ENCODE assay signal across 1 mouse cellular context in genomic region chr14:61648685-61649504, GRCm38 (mm10).
TF ChIP-seq lines count a peak whose summit lies in the region.

No protein-coding gene starts in this region.

TF ChIP-seq in CH12.LX, 34 proteins besides CTCF, POLR2A, EP300 and RAD21 (continued from another document):
- TF ChIP-seq CHD2 (IDR thresholded peaks at IDR 0.05; ENCODE audit: low read length): peak; percentile 54; the same call in 1 of the 2 replicates
- no peak for TF ChIP-seq GABPA (IDR thresholded peaks at IDR 0.05; ENCODE audit: insufficient replicate concordance, low read depth, low read length)
- 0 out of 2 replicates have a peak, but pooled peaks have one; percentile 40 for TF ChIP-seq BHLHE40 (IDR thresholded peaks at IDR 0.05; ENCODE audit: low read depth, low read length)
- TF ChIP-seq ZNF384 (IDR thresholded peaks at IDR 0.05; ENCODE audit: low read depth, low read length): no peak
- TF ChIP-seq TBP (conservative IDR thresholded peaks at IDR 0.05; ENCODE audit: low read depth, low read length): no peak
- TF ChIP-seq SMC3 (IDR thresholded peaks at IDR 0.05; ENCODE audit: low read depth, low read length): no peak
- TF ChIP-seq MYC (IDR thresholded peaks at IDR 0.05; ENCODE audit: low read depth, low read length): no peak; the same call in 1 of the 2 replicates
- peak; percentile 81; the same call in 1 of the 2 replicates for TF ChIP-seq E2F4 (IDR thresholded peaks at IDR 0.05; ENCODE audit: insufficient replicate concordance, low read depth, low read length)
- TF ChIP-seq USF1 (IDR thresholded peaks at IDR 0.05; ENCODE audit: low read depth, low read length): no peak
- TF ChIP-seq HCFC1 (IDR thresholded peaks at IDR 0.05; ENCODE audit: low read depth, low read length): peak; percentile 72
- TF ChIP-seq JUN (IDR thresholded peaks at IDR 0.05; ENCODE audit: insufficient read depth, low read depth, low read length): no peak
- TF ChIP-seq ZKSCAN1 (IDR thresholded peaks at IDR 0.05; ENCODE audit: borderline replicate concordance, low read depth, low read length): no peak
- TF ChIP-seq MAX (IDR thresholded peaks at IDR 0.05; ENCODE audit: low read length): peak; percentile 85
- peak; percentile 71 for TF ChIP-seq MXI1 (IDR thresholded peaks at IDR 0.05; ENCODE audit: low read depth, low read length)
- TF ChIP-seq ELF1 (IDR thresholded peaks at IDR 0.05; ENCODE audit: low read depth, low read length): peak; percentile 85
- TF ChIP-seq KAT2A (IDR thresholded peaks at IDR 0.05; ENCODE audit: insufficient replicate concordance, low read length): peak; percentile 64; the same call in 1 of the 2 replicates
- no peak for TF ChIP-seq UBTF (IDR thresholded peaks at IDR 0.05; ENCODE audit: low read depth, low read length)
- peak; percentile 100 for TF ChIP-seq NRF1 (IDR thresholded peaks at IDR 0.05; ENCODE audit: low read depth, low read length)
- TF ChIP-seq TCF12 (IDR thresholded peaks at IDR 0.05; ENCODE audit: low read depth, low read length): peak; percentile 74; the same call in 1 of the 2 replicates
- no peak; the same call in 1 of the 2 replicates for TF ChIP-seq CHD1 (IDR thresholded peaks at IDR 0.05; ENCODE audit: low read depth, low read length)
- peak; percentile 93 for TF ChIP-seq MAZ (IDR thresholded peaks at IDR 0.05; ENCODE audit: low read depth, low read length)
- TF ChIP-seq USF2 (conservative IDR thresholded peaks at IDR 0.05; ENCODE audit: low read depth, low read length): no peak
- peak; percentile 62 for TF ChIP-seq ETS1 (conservative IDR thresholded peaks at IDR 0.05; ENCODE audit: low read depth, low read length)
- no peak for TF ChIP-seq PAX5 (IDR thresholded peaks at IDR 0.05; ENCODE audit: low read length)
- TF ChIP-seq JUND (conservative IDR thresholded peaks at IDR 0.05; ENCODE audit: low read depth, low read length): no peak
- TF ChIP-seq SIN3A (IDR thresholded peaks at IDR 0.05; ENCODE audit: low read length): peak; percentile 68
- peak; percentile 42; the same call in 1 of the 2 replicates for TF ChIP-seq RCOR1 (conservative IDR thresholded peaks at IDR 0.05; ENCODE audit: low read depth, low read length)
- TF ChIP-seq POLR2AphosphoS2 (IDR thresholded peaks at IDR 0.05; ENCODE audit: low read depth, low read length): peak; percentile 96
- peak; percentile 59; the same call in 1 of the 2 replicates for TF ChIP-seq MEF2A (IDR thresholded peaks at IDR 0.05; ENCODE audit: borderline replicate concordance, low read depth, low read length)
- peak; percentile 41; the same call in 1 of the 2 replicates for TF ChIP-seq IRF4 (IDR thresholded peaks at IDR 0.05; ENCODE audit: low read depth, low read length)
- no peak for TF ChIP-seq ZC3H11A (IDR thresholded peaks at IDR 0.05; ENCODE audit: low read depth, low read length)
- TF ChIP-seq MAFK (IDR thresholded peaks at IDR 0.05; ENCODE audit: insufficient replicate concordance, low read length): no peak
- peak; percentile 97 for TF ChIP-seq NELFE (IDR thresholded peaks at IDR 0.05; ENCODE audit: low read depth, low read length)
TF ChIP-seq in CH12.LX: peak in this region for 19.
